Mouse (Mus musculus) bone marrow, adult 2 months (tissue): ENCODE results near the gene Dppa1. TPM values are rescaled to one million over a fixed set of nuclear protein-coding genes. Genes with fewer than 3 reads are reported as not detected.
A peak's percentile ranks its signal among the peaks of the same experiment; 100 is the strongest.
"Not testable (repeated sequence)": the region's sequence is repeated elsewhere in the genome, so short reads cannot be mapped to it uniquely, and the experiment has no call there.

Experiments used
- H3K27ac ChIP-seq: fragments of 200-500 bp; 2 replicates; pipeline ENCODE4 v1.5.1; 2012; ENCODE audit warnings: low read depth, mild to moderate bottlenecking, control low read depth, inconsistent platforms, low read length; ENCODE audit not compliant: control insufficient read depth, poor library complexity, insufficient read depth
- H3K4me1 ChIP-seq: fragments of 200-500 bp; 2 replicates; pipeline ENCODE4 v1.6.1; 2011; ENCODE audit warnings: low read length; ENCODE audit not compliant: control insufficient read depth, insufficient read depth
- H3K4me3 ChIP-seq: fragments of 200-500 bp; replicated peaks from 2 replicates; pipeline ENCODE3; 2011; ENCODE audit warnings: mild to moderate bottlenecking, low read depth, low read length, control low read depth; ENCODE audit not compliant: control insufficient read depth
- CTCF ChIP-seq: fragments of 200-500 bp; IDR thresholded peaks from 2 replicates; pipeline ENCODE4 v1.5.1; 2011; ENCODE audit warnings: low read length, control low read depth; ENCODE audit not compliant: control insufficient read depth, insufficient read depth
- POLR2A ChIP-seq: fragments of 200-500 bp; IDR thresholded peaks from 2 replicates; pipeline ENCODE4 v1.6.1; 2011; ENCODE audit warnings: low read depth, mild to moderate bottlenecking, control low read depth, low read length, borderline replicate concordance; ENCODE audit not compliant: control insufficient read depth
- WGBS: fragments of 180-500 bp; shearing (Covaris S2); methylation state at CpG from one replicate; pipeline ENCODE4 v1.1.7; 2018; 5-methylcytosine and 5-hydroxymethylcytosine counted together
- polyA plus RNA-seq: library from polyadenylated mRNA; stranded (reverse); fragments of >200 nt; gene quantifications from 2 replicates; pipeline ENCODE4 v1.2.4, GENCODE M21; 2011; ENCODE audit warnings: low replicate concordance; ENCODE audit not compliant: missing spikeins, insufficient read depth, insufficient read length

Dppa1 gene
- polyA plus RNA-seq, 1 experiment = not detected

DNA sequence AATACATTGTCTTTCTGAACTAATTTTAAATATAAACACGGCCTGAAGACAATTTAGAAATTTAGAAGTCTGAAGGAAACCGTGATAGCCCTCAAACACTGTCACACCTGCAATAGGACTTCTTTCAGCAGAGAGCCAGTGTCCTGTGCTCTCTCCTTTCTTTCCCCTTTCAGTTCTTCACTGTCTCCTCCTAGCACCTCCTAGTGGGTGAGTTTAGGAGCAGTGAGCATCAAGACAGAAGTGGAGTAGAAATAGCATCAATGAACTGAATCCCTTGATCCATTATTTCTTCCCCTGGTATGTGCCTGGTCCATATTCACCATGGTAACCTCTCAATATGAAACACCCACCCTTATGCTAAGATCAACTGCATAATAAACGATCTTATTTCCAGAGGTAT lies 7.5 kb upstream of the Dppa1 start:
- Histone ChIP-seq H3K4me3 (no peak overlapping the region), H3K4me1 (no peaks in the 10 kb centered on the region; the same call in 1 of the 2 replicates), H3K27ac (no peak overlapping the region)
- TF ChIP-seq POLR2A (no peak), CTCF (no peak)
- 62% methylated on average over 3 of the region's 3 CpGs for WGBS

DNA sequence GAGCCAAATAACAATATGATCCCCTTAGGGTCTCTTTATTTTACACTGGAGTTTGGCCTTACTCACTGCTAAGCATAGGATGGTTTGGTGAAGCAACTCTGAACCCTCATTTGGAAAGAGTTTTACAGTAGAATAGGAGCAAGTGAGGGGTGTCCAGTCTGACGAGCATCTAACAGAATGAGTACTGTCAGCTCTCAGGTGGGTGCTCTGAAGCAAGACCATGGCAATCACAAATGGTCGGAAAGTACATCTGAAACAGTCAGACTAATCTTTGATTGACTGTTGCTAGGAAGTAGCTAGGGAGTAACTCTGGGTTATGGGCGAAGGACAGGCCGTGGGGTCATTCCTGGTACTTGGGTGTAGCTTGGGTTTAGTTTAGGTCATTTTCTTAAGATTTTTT lies 6.5 kb upstream of the Dppa1 start:
- not testable (repeated sequence) for H3K4me1 ChIP-seq, H3K4me3 ChIP-seq, H3K27ac ChIP-seq
- WGBS = 72% methylated on average over 4 of the region's 4 CpGs

DNA sequence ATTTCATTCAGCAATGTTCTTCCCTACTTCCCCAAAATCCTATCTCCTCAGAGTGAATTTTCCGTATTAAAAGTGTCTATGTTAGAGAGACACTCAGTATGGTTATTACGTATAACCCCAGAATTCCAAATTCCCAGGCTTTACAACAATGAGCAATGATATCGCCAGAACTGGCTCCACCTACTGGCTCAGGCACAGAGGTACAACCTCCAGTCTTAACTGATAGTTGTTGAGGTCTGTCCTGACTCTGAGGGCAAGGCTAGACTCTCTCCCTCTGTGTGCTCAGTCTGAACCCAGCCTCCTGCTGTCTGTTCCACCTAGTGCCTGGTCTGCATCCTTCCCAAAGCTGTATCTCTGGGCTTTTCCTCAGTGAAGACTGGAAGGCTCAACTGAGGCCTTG lies 2.6 kb upstream of the Dppa1 start:
- WGBS = 29% methylated on average over 3 of the region's 3 CpGs
- H3K4me1 ChIP-seq = no peaks in the 10 kb centered on the region; the same call in 1 of the 2 replicates
- TF ChIP-seq CTCF (0 out of 2 replicates have a peak, but pooled peaks have one; percentile 23), POLR2A (no peak)
- H3K4me3 ChIP-seq = no peak overlapping the region
- no peak overlapping the region for H3K27ac ChIP-seq

DNA sequence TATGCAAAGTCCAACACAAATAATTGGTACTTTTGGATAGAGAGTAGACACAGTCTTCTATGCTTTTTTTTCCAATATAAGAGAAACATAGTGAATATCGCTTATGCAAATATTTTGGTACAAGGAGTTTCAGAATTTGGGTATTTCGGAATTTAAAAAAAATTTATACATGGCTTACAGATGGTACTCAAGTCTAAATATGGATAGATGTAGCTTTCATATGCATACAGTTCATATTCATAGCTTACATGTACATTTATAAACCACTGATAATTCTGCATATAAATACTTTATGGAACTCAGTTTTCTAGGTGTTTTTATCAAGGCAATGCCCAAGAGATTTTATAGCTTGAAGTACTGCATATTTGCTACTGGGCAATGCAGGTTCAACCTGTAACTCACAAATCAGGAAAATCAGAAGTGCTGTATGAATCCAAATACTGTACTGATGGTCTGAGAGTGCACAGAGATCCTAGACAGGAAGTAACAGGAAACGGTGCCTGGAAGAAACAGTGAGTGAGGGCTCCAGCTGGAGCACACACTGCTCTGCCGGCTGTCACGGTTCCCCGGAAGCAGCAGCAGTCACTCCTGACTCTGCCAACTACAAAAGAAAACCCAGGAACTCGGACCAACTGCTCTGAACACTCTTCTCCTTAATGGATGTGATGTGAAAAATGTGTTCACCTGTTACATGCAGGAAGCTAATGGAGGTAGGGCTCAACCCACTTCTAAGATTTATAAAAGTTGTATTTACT lies 8.5 kb downstream of the Dppa1 start:
- Histone ChIP-seq H3K4me1 (no peaks in the 10 kb centered on the region), H3K4me3 (no peak overlapping the region), H3K27ac (no peak overlapping the region)
- WGBS = 51% methylated on average over 7 of the region's 7 CpGs
- TF ChIP-seq CTCF (no peak), POLR2A (no peak)

DNA sequence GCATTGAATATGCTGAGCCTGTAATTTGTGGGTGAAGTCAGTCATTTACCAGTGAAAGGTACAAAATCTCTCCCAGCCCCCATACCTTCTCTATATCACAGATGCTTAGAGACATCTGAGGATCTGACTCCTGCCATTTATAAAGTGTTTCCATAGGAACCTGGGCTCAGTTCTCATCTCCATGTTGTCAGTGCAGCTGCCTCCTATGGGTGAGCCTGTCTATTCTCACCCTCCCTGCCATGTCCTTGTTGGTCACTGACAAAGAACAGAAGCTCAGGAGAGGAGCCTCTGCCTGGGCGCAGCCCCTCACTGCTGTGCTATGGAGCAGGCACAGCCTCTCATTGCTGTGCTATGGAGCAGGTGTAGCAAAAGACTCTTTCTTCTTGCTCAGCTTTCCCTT lies 9.1 kb downstream of the Dppa1 start:
- 82% methylated on average over 1 of the region's 1 CpGs for WGBS
- no peak overlapping the region for H3K4me3 ChIP-seq
- no peak for TF ChIP-seq CTCF
- no peak for TF ChIP-seq POLR2A
- H3K27ac ChIP-seq = no peak overlapping the region
- H3K4me1 ChIP-seq = no peaks in the 10 kb centered on the region

DNA sequence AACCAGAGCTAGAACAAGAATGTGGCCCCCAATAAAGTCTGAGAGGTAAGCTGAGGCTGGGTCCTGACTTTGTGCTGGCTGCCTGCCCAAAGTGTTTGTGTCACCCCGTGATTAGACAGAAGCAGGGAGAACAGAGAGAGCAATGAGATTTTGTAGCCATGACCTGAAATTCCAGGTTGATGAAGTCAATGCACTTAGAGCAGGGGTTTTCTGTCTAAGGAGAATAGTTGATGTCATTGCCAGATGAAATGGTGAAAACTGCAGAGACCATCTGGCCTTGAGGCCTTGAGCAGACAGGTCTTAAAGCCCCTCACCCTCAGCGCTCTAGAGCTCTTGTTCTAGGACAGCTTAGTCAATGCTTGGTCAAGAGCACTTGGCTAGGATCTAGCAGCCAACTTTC lies 36.6 kb downstream of the Dppa1 start:
- Histone ChIP-seq H3K27ac (no peak overlapping the region), H3K4me3 (no peak overlapping the region), H3K4me1 (no peaks in the 10 kb centered on the region)
- WGBS = 82% methylated on average over 2 of the region's 2 CpGs
- TF ChIP-seq POLR2A (no peak), CTCF (no peak)

DNA sequence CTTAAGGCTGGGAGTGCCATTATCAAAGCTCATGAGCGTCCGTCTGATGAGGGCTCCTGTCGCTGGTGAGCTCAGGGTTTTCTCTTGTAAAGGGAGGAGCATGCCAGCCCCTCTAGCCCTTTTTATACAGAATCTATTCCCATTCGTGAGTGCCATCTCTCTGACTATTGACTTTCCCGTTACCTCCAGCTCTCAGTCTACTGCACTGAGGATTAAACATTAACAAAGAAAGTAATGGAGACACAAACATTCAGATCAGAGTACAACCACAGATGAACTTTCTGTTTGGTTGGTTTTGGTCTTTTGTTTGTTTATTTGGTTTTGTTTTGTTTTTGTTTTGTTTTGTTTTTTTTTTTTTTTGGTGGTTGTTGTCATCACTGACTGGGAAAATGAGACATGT lies 46.3 kb downstream of the Dppa1 start:
- Histone ChIP-seq H3K4me1 (no peaks in the 10 kb centered on the region), H3K27ac (no peak overlapping the region), H3K4me3 (no peak overlapping the region)
- WGBS = 80% methylated on average over 5 of the region's 5 CpGs
- TF ChIP-seq POLR2A (no peak), CTCF (no peak)

DNA sequence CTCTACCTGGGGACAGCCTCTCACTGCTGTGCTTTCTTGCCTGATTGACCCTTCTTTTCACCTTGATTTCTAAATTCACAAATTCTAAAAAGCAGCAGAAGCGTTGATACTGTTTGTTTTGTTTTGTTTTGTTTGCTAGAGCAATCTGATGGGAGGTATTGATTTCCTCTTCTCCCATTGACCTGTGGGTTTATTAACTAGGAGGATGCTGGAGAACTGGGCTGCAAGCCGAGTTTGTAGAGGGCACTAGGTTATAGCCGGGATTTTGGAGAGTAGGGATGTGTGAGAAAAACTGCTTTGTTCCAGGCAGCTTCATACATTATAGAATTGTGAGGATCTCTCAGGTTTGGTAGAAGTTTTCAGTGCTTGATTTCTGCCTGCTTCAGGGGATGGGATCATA lies 48.6 kb downstream of the Dppa1 start:
- H3K4me3 ChIP-seq = no peak overlapping the region
- TF ChIP-seq CTCF (no peak), POLR2A (no peak)
- no peaks in the 10 kb centered on the region for H3K4me1 ChIP-seq
- no peak overlapping the region for H3K27ac ChIP-seq
- 79% methylated on average over 3 of the region's 3 CpGs for WGBS

DNA sequence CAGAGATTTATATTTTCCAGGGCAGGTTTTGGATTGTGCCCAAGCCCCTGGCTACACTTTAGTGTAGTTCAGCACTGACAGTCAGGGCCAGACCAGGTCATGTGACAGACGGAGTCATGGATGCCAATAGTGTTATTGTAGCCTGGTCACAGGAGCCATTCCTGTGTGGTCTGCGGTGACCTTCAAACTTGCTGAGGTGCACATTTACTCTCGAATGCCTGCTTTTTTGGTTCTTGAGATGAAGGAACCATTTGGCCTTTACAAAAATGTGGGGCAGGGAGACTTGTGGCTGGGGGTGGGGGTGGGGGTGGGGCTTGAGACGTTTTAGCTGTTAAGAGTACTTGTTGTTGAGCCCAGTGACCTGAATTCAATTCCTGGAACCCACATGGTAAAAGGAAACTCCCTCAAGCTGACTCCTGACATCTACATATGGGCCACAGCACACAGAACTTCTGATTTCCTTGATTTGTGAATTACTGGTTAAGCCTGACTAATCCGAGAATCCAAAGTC lies 50.2 kb downstream of the Dppa1 start:
- H3K4me1 ChIP-seq = no peaks in the 10 kb centered on the region
- H3K27ac ChIP-seq = no peak overlapping the region
- no peak overlapping the region for H3K4me3 ChIP-seq
- TF ChIP-seq CTCF = no peak
- TF ChIP-seq POLR2A = no peak
- 60% methylated on average over 5 of the region's 5 CpGs for WGBS
